Mouse (Mus musculus): ENCODE measurements around the gene Lpp.

Lpp gene

DNA sequence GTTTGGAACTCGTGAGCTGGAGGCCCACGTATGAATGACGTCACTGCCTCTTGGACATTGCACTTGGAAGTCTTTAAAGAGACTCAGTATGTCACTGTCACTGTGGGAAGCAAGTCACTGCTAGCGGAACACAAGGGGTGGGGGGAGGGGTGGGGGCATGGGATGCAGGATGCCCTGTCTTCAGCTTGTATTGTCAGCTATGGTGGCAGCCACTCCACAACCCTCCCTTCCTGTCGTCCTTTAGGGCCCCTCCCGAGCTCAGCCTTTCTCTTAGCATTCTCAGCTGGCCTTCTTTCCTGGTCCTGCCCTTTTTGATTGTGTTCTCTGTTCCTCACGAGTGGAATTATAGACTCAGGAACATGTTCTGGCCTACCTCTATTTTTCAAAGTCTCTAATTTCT, 40.3 kb downstream of the Lpp start:
- in situ Hi-C loops (cut with MboI, MseI): no loop called here

DNA sequence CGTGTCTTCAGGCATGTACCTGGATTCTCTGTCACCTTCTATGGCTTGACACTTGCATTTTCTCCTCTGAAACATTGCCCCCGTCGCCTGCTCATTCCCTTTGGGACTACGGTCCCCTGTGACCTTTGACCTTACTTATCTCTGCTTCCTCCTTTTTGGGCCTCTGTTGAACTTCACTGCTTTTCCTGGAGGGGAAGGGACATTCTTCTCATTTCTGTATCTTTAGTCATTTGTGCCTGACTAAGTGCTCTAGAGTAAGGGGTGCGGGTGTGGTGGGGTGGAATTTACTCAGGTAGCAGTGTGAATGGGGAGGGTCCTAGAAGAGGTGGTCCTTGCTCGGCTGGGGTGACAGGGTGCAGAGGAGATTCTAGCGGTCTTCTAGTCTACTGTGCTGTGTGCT, 40.7 kb downstream of the Lpp start:
- in situ Hi-C loops (cut with MboI, MseI): no loop called here

DNA sequence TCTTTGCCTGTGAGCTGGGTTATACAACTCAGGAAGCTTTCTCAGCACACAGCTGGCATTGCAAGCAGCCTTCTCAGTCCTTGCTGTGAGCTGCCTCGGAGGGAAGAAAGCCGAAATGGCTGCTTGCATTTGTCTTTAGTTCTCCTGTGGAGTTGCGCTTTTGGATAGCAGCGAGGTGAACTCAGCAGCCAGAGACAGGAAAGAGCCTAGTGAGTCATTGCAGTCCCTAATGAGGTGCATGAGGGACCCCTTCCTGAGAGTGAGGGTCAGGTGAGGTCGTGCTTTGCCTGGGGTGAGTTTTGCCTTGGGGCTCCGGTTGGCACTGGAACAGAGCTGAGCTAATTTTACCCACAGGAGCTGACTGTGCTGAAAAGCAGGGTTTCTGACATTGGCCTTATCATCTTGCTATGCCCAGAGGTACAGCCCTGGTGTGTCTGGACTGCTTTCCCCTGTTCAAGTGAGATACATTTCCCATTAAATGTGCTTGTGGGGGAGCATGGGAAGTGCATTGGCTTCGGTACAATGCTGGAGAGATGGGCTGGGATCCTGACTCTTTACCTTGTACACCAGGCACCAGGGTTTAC, 41.3 kb downstream of the Lpp start:
- in situ Hi-C loops (cut with MboI, MseI): no loop called here

DNA sequence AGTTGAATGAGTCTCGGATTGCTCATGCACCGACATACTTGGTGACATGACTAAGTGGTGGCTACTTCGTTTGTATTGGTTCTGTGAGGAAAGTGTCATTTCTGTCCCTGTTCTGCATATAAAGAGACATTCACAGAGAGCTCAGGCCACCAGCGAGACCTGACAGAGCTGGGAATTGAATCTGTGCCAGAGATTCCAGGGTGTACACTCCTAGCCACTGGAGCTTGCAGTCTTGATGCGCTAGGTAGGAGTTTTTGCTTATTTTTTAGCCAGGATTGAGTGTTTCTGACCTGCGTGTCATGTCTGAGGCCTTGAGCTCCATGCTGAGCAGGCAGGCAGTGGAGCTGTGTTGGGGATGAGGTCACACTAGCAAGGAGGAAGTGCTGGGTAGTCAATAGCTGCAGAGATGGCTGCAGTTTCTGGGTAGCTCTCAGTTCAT, 41.8 kb downstream of the Lpp start:
- in situ Hi-C loops (cut with MboI, MseI): no loop called here

DNA sequence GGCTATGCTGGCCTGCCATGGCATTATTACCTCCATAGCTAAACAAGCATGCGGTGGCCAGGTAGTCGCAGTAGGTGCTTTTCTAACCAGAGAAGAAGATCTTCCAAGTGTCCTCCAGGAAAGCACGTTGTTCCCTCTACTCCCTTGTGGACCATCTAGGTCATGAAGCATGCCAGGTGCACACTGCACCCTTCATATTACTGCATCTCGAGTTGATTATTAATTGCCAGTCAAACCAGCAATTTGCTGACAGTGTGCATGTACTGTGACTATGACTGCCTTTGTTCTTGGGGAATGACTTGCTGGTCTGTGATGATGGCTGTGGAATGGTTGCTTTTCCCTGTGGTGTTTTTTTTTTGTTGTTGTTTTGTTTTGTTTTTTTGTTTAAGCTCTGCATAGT, 45.1 kb downstream of the Lpp start:
- in situ Hi-C loops (cut with MboI, MseI): no loop called here

DNA sequence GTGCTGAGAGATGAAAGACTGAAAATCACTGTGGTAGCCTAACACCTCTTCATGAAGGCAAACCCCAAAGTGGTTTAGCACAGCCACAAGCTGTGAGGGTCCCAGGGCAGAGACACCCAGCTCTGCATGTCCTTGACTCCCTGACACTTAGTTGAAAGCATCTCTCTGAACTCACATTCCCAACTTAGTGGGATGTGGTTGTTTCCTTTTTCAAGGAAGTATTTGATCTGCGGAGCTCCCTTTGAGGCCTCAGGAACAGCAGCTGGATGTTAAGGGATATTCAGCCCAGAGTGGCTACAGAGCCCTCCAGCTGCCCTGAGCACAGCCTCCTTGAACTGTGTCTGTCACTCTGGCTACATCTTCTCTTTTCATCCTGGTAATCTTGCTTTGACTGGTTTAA, 48.0 kb downstream of the Lpp start:
- in situ Hi-C loops (cut with MboI, MseI): no loop called here

DNA sequence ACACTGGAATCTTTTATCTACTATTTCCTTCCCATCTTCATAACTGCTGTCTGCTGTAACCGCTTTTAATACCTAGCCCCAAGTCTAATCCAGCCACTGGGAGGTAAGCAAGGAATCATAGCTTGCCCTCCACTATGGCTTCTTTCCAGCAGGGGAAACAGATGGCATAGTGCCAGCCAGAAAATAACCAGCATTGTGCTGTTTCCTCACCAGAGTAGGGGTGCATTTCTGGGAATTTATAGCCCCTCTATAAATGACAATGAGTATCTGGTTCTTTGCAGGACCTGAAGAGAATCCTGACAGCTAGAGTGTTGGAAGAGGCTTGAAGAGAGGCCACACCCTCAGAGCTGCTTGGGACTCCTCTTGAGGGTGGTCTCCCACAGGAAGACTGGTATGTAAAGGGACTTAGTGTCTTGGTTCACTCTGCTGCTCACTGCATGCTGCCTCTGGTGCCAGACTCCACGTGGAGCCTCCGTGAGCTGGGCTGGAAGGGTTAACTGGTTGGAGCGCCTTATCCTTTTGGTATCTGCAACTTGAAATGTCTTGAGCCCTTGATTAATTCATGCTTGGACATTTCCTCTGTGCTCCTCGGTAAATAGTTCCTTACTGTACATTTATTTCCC, 49.3 kb downstream of the Lpp start:
- in situ Hi-C loops (cut with MboI, MseI): no loop called here

DNA sequence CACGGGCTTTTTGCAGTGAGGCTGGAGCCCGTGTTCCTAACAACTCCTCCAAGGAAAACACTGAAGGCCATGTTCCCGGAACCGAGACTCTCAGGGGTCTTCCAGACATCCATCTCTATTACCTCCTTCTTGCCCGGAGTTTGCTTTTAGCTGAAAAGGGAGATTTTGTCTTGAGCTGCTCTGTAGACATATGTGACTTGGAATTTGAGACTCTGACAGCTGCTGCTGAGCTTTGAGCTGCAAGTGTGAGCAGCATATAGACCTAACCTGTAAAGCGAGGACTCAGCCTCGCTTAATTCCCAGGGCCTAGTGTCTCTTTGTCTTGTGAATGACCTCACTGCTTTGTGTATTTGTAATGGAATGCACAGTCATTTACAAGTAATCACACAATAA, 49.8 kb downstream of the Lpp start:
- in situ Hi-C loops (cut with MboI, MseI): no loop called here

DNA sequence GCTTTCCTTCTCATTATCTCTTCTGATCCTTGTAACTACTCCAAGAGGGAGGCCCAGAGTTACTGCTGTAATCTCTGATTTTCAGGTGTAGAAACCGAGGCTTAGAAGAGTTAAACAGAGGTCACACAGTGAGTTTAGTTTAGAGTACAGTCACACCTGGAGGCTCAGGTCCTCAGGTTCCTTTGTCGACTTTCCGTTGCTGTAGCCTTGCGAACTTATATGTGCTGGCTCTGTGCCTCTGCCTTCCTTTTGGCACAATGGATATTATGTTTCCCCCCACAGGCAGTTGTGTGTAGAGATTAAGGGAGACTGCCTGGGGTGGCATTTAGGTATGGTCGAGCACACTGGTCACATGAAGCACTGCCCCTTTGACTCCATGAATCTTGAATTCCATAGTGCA, 50.2 kb downstream of the Lpp start:
- in situ Hi-C loops (cut with MboI, MseI): no loop called here

DNA sequence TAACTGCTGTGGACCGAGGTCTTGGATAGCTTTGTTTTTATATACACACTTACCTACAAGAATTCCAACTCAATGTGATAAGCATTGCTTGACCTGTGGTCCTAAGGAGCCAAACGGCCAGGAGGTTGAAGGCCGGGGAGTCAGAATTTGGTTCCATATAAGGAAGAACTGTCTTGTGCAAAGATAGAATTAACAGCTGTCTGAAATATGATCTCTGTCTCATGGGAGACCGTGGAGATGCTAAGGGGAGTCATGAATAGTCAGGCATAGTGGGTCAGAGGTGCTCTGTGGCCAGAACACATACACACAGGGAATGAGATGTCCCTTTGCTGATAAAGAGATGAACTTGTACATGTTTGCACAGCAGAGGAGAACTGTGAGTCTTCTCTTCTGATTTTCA, 51.5 kb downstream of the Lpp start:
- in situ Hi-C loops (cut with MboI, MseI): no loop called here

DNA sequence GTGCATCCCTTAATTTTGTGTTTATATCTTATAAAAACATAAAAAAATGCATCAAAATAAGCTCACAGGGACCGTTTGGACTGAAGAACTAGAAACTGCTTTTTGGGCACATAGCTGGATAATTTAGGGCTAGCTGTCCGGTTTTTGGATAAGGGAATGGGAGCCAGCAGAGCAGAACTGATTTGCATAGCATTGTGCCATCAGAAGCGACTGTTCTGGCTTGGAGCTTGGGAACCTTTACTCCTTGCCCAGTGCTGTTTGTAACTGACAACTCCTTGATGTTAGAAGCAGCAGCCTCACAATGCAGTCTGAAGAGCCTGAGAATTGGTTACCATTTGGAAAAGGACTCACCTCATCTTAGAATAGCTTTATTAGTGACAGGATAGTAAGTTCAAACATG, 52.2 kb downstream of the Lpp start:
- in situ Hi-C loops (cut with MboI, MseI): no loop called here

DNA sequence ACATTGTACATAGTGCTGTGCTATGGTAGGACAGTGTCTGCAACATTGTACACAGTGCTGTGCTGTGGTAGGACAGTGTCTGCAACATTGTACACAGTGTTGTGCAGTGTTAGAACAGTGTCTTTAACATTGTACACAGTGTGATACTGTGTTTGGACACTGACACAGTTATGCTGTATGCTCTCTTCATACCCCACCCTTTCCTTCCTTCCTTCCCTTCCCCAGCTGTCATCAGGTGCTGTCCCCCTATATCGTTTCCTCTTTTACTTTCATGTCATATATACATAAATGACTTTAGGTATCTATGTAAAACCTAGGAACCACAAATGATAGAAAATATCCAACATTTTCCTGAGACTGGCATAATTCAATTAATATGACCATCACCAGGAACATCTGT, 53.1 kb downstream of the Lpp start:
- in situ Hi-C loops (cut with MboI, MseI): no loop called here

DNA sequence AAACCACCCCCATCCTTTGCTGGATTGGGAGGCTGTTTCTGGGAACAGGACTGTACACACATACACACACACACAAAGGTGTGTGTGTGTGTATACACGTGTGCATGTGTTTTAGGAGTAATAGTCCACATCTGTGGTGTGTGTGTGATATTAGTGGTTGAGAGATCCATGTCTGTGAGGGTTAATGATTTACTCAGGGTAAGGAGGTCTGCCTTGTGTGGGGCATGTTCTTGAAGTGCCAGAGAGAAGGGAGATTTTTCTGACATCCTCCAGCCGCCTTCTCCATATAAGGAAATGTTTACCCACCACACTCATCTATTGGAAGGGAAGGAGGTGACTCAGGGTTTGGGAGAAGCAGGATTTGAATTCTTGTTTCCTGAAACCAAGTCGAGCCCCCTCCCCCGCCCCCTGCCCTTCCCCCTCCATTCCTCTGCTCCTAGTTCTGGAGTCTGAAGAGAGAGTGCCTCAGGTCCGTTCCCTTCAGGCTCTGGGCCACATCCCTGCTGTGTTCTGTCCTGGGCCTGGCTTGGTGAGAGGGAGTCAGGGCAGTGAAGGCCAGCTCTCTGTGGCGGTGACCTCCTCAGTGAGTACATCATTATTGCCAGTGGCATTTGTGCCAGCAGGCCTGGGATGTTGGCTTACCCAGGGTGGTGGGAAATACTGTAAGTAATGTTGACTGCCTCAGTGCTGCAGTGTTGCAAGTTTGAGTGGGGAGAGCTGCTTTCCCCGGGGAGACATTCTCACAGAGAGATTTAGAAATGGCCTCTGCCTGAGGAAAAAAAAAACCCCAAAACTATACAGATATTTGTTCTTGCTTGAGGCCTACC, 54.6 kb downstream of the Lpp start:
- in situ Hi-C loops (cut with MboI, MseI): no loop called here

DNA sequence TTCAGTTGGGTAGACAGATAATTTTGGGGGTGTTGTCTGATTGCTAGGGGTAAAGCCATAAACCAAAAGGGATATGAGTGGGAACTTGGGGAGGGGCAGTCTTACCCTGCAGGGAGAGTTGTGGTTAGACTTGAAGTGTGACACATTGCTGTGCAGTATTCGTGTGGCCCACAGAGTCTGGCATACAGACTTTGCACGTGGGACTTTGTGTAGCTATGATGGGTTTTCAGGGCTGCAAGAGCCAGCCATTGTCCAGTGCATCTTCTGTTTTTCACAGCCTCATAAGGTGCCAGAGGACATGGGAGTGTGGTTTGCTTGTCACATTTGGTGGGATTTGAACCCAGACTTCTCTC, 55.2 kb downstream of the Lpp start:
- in situ Hi-C loops (cut with MboI, MseI): no loop called here

DNA sequence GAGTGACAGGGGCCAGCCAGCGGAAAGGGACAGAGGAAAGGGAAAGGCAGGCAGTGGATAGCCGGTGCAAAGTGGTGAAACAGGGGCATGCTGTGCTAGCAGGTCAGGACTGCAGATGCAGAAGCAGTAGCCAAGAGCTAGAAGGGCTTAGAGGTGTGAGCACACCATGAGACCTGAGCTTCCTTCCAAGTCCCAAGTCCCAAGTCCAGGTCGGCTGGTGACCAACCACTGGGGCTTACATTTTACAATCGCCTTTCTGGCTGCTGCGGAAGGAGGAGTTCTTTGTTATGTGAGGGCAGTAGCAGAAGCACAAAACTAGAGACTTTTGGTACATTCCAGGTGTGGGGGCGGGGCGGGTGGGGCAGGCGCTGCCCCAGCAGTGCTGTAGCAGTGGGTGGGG, 56.5 kb downstream of the Lpp start:
- in situ Hi-C loops (cut with MboI, MseI): no loop called here

DNA sequence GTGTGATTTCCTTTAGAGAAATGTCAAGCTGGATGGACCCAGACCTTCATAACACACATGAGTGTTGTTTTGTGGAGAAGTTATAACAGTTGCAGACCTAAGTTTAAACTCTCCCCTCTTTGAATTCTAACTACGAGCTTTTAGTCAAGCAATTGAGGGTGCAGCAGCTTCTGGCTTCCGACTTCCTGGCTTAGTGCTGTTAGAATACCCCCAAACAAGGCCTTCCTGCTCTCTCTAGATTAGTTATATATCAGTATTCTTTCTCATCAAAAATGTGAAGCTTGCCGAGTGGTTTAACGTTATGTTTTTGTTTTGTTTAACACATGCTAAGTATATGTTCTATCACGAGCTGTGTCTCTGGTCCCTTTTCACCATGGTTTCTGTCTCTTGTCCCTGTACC, 56.9 kb downstream of the Lpp start:
- in situ Hi-C loops (cut with MboI, MseI): no loop called here

DNA sequence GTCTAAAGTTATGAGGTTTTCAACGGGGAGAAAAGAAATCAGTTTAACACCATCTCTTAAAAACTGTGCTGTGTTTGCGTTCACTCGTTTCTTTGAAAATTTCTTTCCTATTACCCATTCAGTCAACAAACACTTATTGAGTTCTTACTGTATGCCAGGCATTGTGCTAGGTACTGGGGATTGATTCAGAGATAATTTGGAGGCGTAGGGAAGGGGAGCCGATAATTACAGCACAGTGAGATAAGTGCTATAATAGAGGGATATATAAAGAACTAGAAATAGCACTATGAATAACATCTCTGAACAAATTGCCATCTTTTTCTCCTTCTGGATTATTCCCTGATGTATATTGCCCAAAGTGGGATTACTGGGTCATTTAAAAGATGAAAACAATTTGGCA, 57.8 kb downstream of the Lpp start:
- in situ Hi-C loops (cut with MboI, MseI): no loop called here

DNA sequence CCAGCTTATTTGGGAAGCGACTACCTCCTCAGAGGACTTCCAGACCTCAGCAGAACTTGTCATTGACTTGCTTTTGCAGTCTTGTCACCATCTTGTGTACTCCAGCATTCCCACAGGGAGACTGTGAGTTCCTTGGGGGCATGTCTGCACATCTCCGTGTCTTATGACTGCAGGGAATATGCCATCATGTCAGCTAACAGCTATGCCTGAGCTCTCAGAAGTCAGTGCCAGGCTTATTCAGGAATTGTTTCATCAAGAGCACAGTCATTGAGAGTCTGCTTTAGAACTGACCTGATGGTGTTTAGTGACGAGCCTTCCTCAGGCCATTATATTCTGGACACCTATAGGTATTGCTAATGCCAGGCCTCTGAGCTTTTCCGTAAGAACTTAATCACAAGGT, 60.2 kb downstream of the Lpp start:
- in situ Hi-C loops (cut with MboI, MseI): no loop called here

DNA sequence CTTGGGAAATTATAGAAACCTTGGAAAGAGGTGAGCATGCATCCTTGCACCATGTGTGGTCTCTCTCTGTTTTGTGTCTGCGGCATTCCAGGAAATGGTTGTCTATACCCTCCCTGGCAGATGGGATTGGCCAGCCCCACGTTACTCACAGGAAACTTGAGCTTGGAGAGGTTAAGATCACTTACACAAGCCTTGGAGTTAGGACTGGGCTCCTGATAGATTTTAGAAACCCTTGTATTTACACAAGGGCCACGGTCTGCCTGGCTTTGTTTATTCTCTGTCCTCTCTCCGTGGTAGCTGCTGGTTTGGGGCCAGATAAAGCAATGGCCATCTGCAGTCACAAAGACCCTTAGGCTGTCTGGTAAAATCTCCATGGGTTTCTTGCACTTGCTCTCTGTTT, 61.2 kb downstream of the Lpp start:
- in situ Hi-C loops (cut with MboI, MseI): no loop called here

DNA sequence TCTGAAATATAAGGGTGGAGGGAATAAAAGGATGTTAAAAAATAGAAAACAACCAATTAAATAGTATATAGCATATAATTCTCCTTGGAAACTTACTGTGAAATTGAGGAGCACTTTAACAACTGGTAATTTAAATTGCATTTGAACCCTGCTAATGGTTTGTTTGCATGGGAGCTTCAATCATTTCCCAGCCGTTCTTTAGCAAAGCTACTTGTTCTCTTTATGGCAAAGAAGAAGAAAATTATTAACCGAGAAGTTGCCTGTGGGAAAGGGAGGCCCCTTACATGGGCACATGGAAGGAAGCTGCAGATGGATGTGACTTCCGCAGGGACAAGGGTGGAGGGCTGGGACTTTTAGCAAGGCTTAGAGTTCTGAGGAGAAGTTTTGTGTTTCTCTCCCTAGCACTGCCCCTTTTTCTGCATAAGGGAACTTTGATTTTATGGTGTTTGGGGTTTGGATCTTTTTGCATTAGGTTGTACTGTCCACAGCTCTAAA, 62.1 kb downstream of the Lpp start:
- in situ Hi-C loops (cut with MboI, MseI): no loop called here

DNA sequence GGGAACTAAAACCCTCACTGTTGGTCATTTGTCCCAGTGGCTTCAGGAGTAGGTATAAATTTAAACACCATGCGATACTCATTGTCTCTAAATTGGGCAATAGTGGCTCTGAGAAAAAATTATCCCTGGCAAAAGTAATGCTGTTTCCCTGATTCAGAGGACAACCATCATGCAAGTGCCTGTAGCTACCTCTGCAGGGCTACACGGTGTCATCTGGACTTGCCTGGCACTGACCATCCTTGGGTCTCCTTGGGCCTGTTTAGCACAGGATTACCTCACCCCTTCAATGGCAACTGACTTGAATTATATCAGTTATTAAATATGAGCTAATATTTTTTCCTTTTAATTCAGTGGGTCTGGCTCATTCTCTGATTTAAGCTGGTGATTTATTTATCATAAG, 70.5 kb downstream of the Lpp start:
- in situ Hi-C loops (cut with MboI, MseI): no loop called here

DNA sequence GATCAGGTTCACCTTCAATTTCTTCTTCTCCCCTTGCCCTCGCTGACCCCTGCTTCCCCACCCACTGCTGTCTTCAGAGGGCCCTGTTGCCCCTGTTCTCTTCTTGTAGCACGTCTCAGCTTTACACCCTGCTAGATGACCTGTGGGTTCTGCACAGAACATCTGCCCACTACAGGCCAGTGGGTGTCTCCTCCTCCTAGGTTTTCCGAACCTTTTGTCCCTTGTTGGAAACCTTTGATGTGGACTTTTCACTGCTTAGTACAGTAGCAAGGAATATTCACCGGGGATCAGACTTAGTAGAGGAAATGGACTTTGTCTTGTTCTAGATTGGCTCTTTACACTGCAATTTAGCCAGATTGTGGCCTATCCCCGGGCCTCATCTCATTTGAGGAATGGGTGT, 71.1 kb downstream of the Lpp start:
- in situ Hi-C loops (cut with MboI, MseI): no loop called here

DNA sequence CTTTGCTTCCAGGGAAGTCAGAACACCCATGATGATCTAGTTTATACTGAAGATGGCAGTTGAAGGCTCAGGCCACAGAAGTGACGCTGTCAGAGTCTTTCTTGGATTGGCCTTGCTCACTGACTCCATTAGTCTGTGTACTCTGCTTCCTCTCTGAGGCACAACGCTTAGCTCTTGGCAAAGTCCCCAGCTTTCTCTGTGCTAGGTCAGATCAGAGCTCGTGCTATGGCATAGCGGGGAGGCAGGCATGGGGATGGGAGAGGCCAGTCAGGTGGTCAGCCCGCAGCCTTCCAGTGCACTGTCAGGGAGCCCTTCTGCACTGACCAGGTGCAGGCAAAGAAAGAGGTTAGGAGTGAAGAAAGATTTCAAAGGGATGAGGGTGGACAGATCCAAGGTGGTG, 72.3 kb downstream of the Lpp start:
- in situ Hi-C loops (cut with MboI, MseI): no loop called here

Data from T-helper 1 cell (primary cell).